Mouse (Mus musculus) lung, postnatal 0 days (tissue): Measurements from ENCODE around the gene Tmem26. TPM values are rescaled to one million over a fixed set of nuclear protein-coding genes. Genes with fewer than 3 reads are reported as not detected.

Source experiments
- ATAC-seq: fragments of 200-750 bp; cut with Nextera tagmentation; 2 replicates; pipeline ENCODE4 v1.8.0; 2017; ENCODE audit warnings: moderate library complexity
- DNase-seq: peaks from one replicate; pipeline ENCODE4 v3.0.0-alpha.2; 2016; ENCODE audit warnings: low spot score
- H3K27ac ChIP-seq: fragments of 300-500 bp; sonication (generic); 2 replicates; pipeline ENCODE4 v1.5.1; 2014; ENCODE audit warnings: antibody characterized with exemption, mild to moderate bottlenecking, low read length, mixed read lengths
- H3K27me3 ChIP-seq: fragments of 300-500 bp; sonication (generic); replicated peaks from 2 replicates; pipeline ENCODE4 v1.6.1; 2014; ENCODE audit warnings: low read length, mixed read lengths; ENCODE audit not compliant: insufficient read depth
- H3K36me3 ChIP-seq: fragments of 300-500 bp; sonication (generic); 2 replicates; pipeline ENCODE4 v1.6.1; 2014; ENCODE audit warnings: low read length, mixed read lengths; ENCODE audit not compliant: insufficient read depth
- H3K4me1 ChIP-seq: fragments of 300-500 bp; sonication (generic); 2 replicates; pipeline ENCODE4 v1.6.1; 2014; ENCODE audit warnings: antibody characterized with exemption, low read depth, low read length, mixed read lengths; ENCODE audit not compliant: insufficient read depth
- H3K4me2 ChIP-seq: fragments of 300-500 bp; sonication (generic); replicated peaks from 2 replicates; pipeline ENCODE4 v1.6.1; 2014; ENCODE audit warnings: low read depth, mild to moderate bottlenecking, low read length, moderate library complexity, mixed read lengths
- H3K4me3 ChIP-seq: fragments of 300-500 bp; sonication (generic); 2 replicates; pipeline ENCODE4 v1.5.1; 2014; ENCODE audit warnings: low read depth, low read length
- H3K9ac ChIP-seq: fragments of 300-500 bp; sonication (generic); replicated peaks from 2 replicates; pipeline ENCODE4 v1.6.1; 2014; ENCODE audit warnings: low read depth, mild to moderate bottlenecking
- H3K9me3 ChIP-seq: fragments of 300-500 bp; sonication (generic); 2 replicates; pipeline ENCODE4 v1.6.1; 2016; ENCODE audit warnings: low read length, mixed read lengths
- CTCF ChIP-seq: IDR thresholded peaks from 2 replicates; pipeline ENCODE4 v1.5.1; 2016; ENCODE audit warnings: antibody characterized with exemption, mild to moderate bottlenecking
- EP300 ChIP-seq: IDR thresholded peaks from 2 replicates; pipeline ENCODE4 v1.6.1; 2016; ENCODE audit warnings: antibody characterized with exemption, mild to moderate bottlenecking, control low read depth
- WGBS: fragments of 180-500 bp; shearing (Covaris S2); extraction: QIAGEN DNeasy Blood & Tissue Kit; methylation state at CpG from one replicate; pipeline ENCODE4 v1.1.7; 2014; 5-methylcytosine and 5-hydroxymethylcytosine counted together
- polyA plus RNA-seq: library from polyadenylated mRNA; unstranded; fragments of >200 nt; fragmentation: Nextera tagmentation; extraction: Ambion mirVana; gene quantifications from 2 replicates; pipeline ENCODE4 v1.2.1, GENCODE M21; 2015

The Tmem26 gene
- polyA plus RNA-seq, result 3.0 and 3.4 TPM in 2 replicates

- H3K27ac ChIP-seq, result no peak within 1 kb of the TSS
- TF ChIP-seq EP300 (no peak), CTCF (no peak)
- DNase-seq, result peak; percentile 57
- ATAC-seq, result peak; percentile 62
- H3K9me3 ChIP-seq, result no peaks in the 10 kb centered on the region
- peak within 1 kb of the TSS; percentile 26 for H3K9ac ChIP-seq
- no peaks in the 10 kb centered on the region for H3K27me3 ChIP-seq
- peak within 1 kb of the TSS; percentile 45 for H3K4me3 ChIP-seq
- WGBS, result under 1% methylated on average over 29 of the region's 32 CpGs
- peak within 1 kb of the TSS; percentile 85 for H3K4me2 ChIP-seq
- peaks cover 11% of the 10 kb centered on the region; the same call in 1 of the 2 replicates for H3K4me1 ChIP-seq
- H3K36me3 ChIP-seq, result no peaks in the 10 kb centered on the region
These were observed at the start of gene Tmem26 for GRCm38 (mm10) chr10:68723568-68724360. Gene Tmem26 (plus strand): TSS chr10:68723646.

- 70% methylated on average over 4 of the region's 4 CpGs for WGBS
- H3K9ac ChIP-seq, result no peak overlapping the region
- H3K9me3 ChIP-seq, result no peaks in the 10 kb centered on the region
- H3K27ac ChIP-seq, result no peak overlapping the region
- H3K4me3 ChIP-seq, result no peak overlapping the region
- H3K27me3 ChIP-seq, result no peaks in the 10 kb centered on the region
- H3K36me3 ChIP-seq, result no peaks in the 10 kb centered on the region
- no peaks in the 10 kb centered on the region for H3K4me1 ChIP-seq
- H3K4me2 ChIP-seq, result no peak overlapping the region
- DNase-seq (no peak), ATAC-seq (no peak)
- TF ChIP-seq EP300 (no peak), CTCF (0 out of 2 replicates have a peak, but pooled peaks have one; percentile 14)
These were observed 44.8 kb upstream of the Tmem26 start for GRCm38 (mm10) chr10:68678678-68679077.

GRCm38 (mm10) chr10:68681233-68681632, 42.2 kb upstream of the Tmem26 start:
- Histone ChIP-seq H3K9ac (no peak overlapping the region), H3K27me3 (no peaks in the 10 kb centered on the region), H3K4me3 (no peak overlapping the region), H3K27ac (no peak overlapping the region), H3K9me3 (no peaks in the 10 kb centered on the region), H3K4me1 (no peaks in the 10 kb centered on the region), H3K4me2 (no peak overlapping the region), H3K36me3 (no peaks in the 10 kb centered on the region)
- DNase-seq (peak; percentile 15), ATAC-seq (peak; percentile 60)
- TF ChIP-seq CTCF, result no peak
- TF ChIP-seq EP300, result peak; percentile 60
- WGBS, result 62% methylated on average over 4 of the region's 4 CpGs

GRCm38 (mm10) chr10:68685510-68685909, 37.9 kb upstream of the Tmem26 start:
- no peak for ATAC-seq
- Histone ChIP-seq H3K9me3 (no peaks in the 10 kb centered on the region), H3K4me3 (no peak overlapping the region), H3K4me1 (no peaks in the 10 kb centered on the region), H3K9ac (no peak overlapping the region), H3K27me3 (no peaks in the 10 kb centered on the region), H3K27ac (no peak overlapping the region), H3K36me3 (no peaks in the 10 kb centered on the region), H3K4me2 (no peak overlapping the region)
- no peak for DNase-seq
- no peak for TF ChIP-seq CTCF
- TF ChIP-seq EP300, result no peak

GRCm38 (mm10) chr10:68691116-68691515, 32.3 kb upstream of the Tmem26 start:
- no peaks in the 10 kb centered on the region for H3K4me1 ChIP-seq
- no peaks in the 10 kb centered on the region for H3K9me3 ChIP-seq
- H3K9ac ChIP-seq, result no peak overlapping the region
- TF ChIP-seq CTCF (no peak), EP300 (no peak)
- H3K36me3 ChIP-seq, result no peaks in the 10 kb centered on the region
- DNase-seq (no peak), ATAC-seq (no peak)
- no peak overlapping the region for H3K27ac ChIP-seq
- no peaks in the 10 kb centered on the region for H3K27me3 ChIP-seq
- no peak overlapping the region for H3K4me2 ChIP-seq
- no peak overlapping the region for H3K4me3 ChIP-seq
- WGBS, result 77% methylated on average over 7 of the region's 7 CpGs

GRCm38 (mm10) chr10:68692401-68692800, 31.0 kb upstream of the Tmem26 start:
- WGBS, result 79% methylated on average over 1 of the region's 1 CpGs
- Histone ChIP-seq H3K4me1 (no peaks in the 10 kb centered on the region), H3K9ac (no peak overlapping the region), H3K27me3 (no peaks in the 10 kb centered on the region), H3K9me3 (no peaks in the 10 kb centered on the region), H3K36me3 (no peaks in the 10 kb centered on the region), H3K4me2 (no peak overlapping the region), H3K4me3 (no peak overlapping the region), H3K27ac (no peak overlapping the region)
- ATAC-seq, result peak; percentile 71
- TF ChIP-seq CTCF, result no peak
- TF ChIP-seq EP300, result peak; percentile 31; the same call in 1 of the 2 replicates
- DNase-seq, result peak; percentile 62
